In the genomic region with DNA sequence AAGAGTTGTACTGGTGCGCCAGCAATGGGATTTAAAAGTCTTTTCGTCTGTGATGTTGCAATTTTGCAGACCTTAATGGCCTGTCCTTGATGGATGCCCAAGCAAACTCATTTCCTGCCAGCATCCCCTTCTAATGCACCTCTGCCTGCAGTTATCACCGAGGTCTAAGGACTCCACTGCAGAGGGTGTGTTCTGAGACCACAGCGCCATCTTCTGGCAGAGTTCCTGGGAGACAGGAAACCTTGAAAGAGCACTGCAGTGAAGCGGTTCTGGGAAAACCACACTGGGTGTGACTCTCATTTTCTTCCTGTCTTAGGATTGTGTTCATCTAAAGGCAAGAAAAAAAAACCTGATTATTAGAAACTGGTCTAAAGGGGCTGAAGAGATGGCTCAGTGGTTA, we compare ENCODE assay signal across 9 mouse cellular contexts. TPM values are rescaled to one million over a fixed set of nuclear protein-coding genes. Genes with fewer than 3 reads are reported as not detected.
DNase-seq lines count a peak whose midpoint lies in the region; ATAC-seq and TF ChIP-seq lines count a peak whose summit lies in the region.
"Had no signal": no experiment of that assay in that cellular context is flagged by ENCODE, and none has a peak within 500 bp of the region (broad histone marks: within the 10 kb centered on the region; RNA-seq: fewer than 3 reads in every experiment).

No protein-coding gene starts in this region.

- no peak for TF ChIP-seq POLR2A in heart, adult 2 months (IDR thresholded peaks at IDR 0.05; ENCODE audit: insufficient read depth, low read depth, low read length)

- no peaks in the 10 kb centered on the region for H3K9me3 ChIP-seq in E14TG2a.4 (ENCODE audit: low read length)
- no peaks in the 10 kb centered on the region for H3K9me3 ChIP-seq in lung, embryonic 15.5 days
- H3K9me3 ChIP-seq: heart, embryonic 13.5 days had no signal

- no peak overlapping the region for H3K4me3 ChIP-seq in E14TG2a.4 (replicated peaks; ENCODE audit: low read length)
- H3K4me3 ChIP-seq in heart, adult 2 months, result no peak overlapping the region
- H3K4me3 ChIP-seq in lung, embryonic 15.5 days, result no peak overlapping the region
- H3K4me3 ChIP-seq: heart, embryonic 13.5 days had no signal

- DNase-seq in adrenal gland, adult 8-10 months, result peak; percentile 50
- DNase-seq in embryo, embryonic 11.5 days (ENCODE audit: low read depth, low spot score), result peak; percentile 53
- DNase-seq in heart, adult 2 months, result peak; percentile 38 to 67
- DNase-seq in layer of hippocampus, adult 8-10 months (ENCODE audit: low spot score in 2 of 2), result peak; percentile 29 to 72
- peak; percentile 48 for DNase-seq in ovary, postnatal 14 days (ENCODE audit: low spot score)

- no peaks in the 10 kb centered on the region; the same call in 1 of the 2 replicates for H3K27me3 ChIP-seq in E14TG2a.4 (ENCODE audit: insufficient read depth, low read length)
- H3K27me3 ChIP-seq in heart, adult 2 months (ENCODE audit: control insufficient read depth, insufficient read depth, low read length), result no peaks in the 10 kb centered on the region
- no peaks in the 10 kb centered on the region for H3K27me3 ChIP-seq in lung, embryonic 15.5 days
- H3K27me3 ChIP-seq: heart, embryonic 13.5 days had no signal

- no peaks in the 10 kb centered on the region for H3K36me3 ChIP-seq in E14TG2a.4 (ENCODE audit: insufficient read depth, low read length)
- H3K36me3 ChIP-seq in heart, adult 2 months (ENCODE audit: control insufficient read depth, insufficient read depth, low read length), result no peaks in the 10 kb centered on the region
- H3K36me3 ChIP-seq in lung, embryonic 15.5 days, result no peaks in the 10 kb centered on the region
- H3K36me3 ChIP-seq: heart, embryonic 13.5 days had no signal

- H3K79me2 ChIP-seq in heart, adult 2 months (replicated peaks; ENCODE audit: control insufficient read depth, insufficient read depth, low read length), result no peaks in the 10 kb centered on the region; the same call in 1 of the 2 replicates

- no peak overlapping the region for H3K4me2 ChIP-seq in lung, embryonic 15.5 days
- H3K4me2 ChIP-seq: heart, embryonic 13.5 days had no signal

- intact Hi-C loops in heart, adult 2 months (cut with DNase I), result loop anchor here (1.0 kb wide), 1 partner anchor 121 kb away; no protein-coding TSS in a partner anchor

- 48% methylated on average over 5 of the region's 5 CpGs for WGBS in heart, adult 2 months
- WGBS in lung, embryonic 15.5 days, result 31% methylated on average over 5 of the region's 5 CpGs

- no peak overlapping the region for H3K9ac ChIP-seq in heart, adult 2 months (ENCODE audit: low read depth, low read length)
- H3K9ac ChIP-seq in lung, embryonic 15.5 days, result no peak overlapping the region
- H3K9ac ChIP-seq: heart, embryonic 13.5 days had no signal

- peak; percentile 60 for TF ChIP-seq CTCF in E14TG2a.4 (conservative IDR thresholded peaks at IDR 0.05; ENCODE audit: low read length)
- TF ChIP-seq CTCF in heart, adult 2 months (IDR thresholded peaks at IDR 0.05), result peak; percentile 64

- ATAC-seq in lung, embryonic 15.5 days (ENCODE audit: borderline replicate concordance, extremely low read depth, low FRiP score, low TSS enrichment), result peak; percentile 57; the same call in 1 of the 2 replicates
- ATAC-seq in erythroid progenitor cell, adult 5-6 weeks (replicated peaks; ENCODE audit: low FRiP score, poor library complexity, severe bottlenecking), result no peak

- 0 out of 2 replicates have a peak, but pooled peaks have one; percentile 16 for TF ChIP-seq EP300 in heart, adult 2 months (IDR thresholded peaks at IDR 0.05; ENCODE audit: insufficient read depth, low read depth, low read length)

- H3K27ac ChIP-seq in heart, adult 2 months, result no peak overlapping the region
- no peak overlapping the region for H3K27ac ChIP-seq in lung, embryonic 15.5 days
- H3K27ac ChIP-seq: heart, embryonic 13.5 days had no signal

- peaks cover under 1% of the 10 kb centered on the region; the same call in 1 of the 2 replicates for H3K4me1 ChIP-seq in E14TG2a.4 (replicated peaks; ENCODE audit: low read depth, low read length)
- H3K4me1 ChIP-seq in heart, adult 2 months (ENCODE audit: control insufficient read depth, insufficient read depth, low read length), result no peaks in the 10 kb centered on the region
- H3K4me1 ChIP-seq in lung, embryonic 15.5 days, result no peaks in the 10 kb centered on the region
- H3K4me1 ChIP-seq: heart, embryonic 13.5 days had no signal

RNA-seq across cellular contexts. Expression of a gene that starts 53.0 kb away (rescaled TPM):
- total RNA-seq in adrenal gland, adult 8-10 months (2022), result 10 to 100 TPM; 42.5 to 55.4 (median 46.6) TPM
- total RNA-seq in heart, adult 2 months (2021), result 100 to 1,000 TPM; 269 to 290 TPM
- polyA plus RNA-seq in heart, adult 2 months (2012; rRNA removed), result 96.1 and 155 TPM in 2 replicates
- 100 to 1,000 TPM; 710 to 787 (median 750) TPM for total RNA-seq in layer of hippocampus, adult 8-10 months (2022)
- polyA plus RNA-seq in lung, embryonic 15.5 days (2015; fragmentation: Nextera tagmentation; extraction: Ambion mirVana), result 11.5 and 13.4 TPM in 2 replicates
- not detected in 2 replicates for total RNA-seq in erythroid progenitor cell, adult 5-6 weeks (2015; ENCODE audit: low replicate concordance)
- 0.90 and 1.2 TPM in 2 replicates for total RNA-seq in erythroid progenitor cell, adult 5-6 weeks (2017; ENCODE audit: low replicate concordance)

Comparison
In these comparisons a context has a peak if more than half of its experiments do, and no peak if none do; other contexts are left out.
1. RNA of a gene that starts 53.0 kb away (total RNA-seq): 710 to 787 TPM in layer of hippocampus, adult 8-10 months, 269 to 290 TPM in heart, adult 2 months and 42.5 to 55.4 TPM in adrenal gland, adult 8-10 months; 0.90 to 1.2 TPM in erythroid progenitor cell, adult 5-6 weeks; every median in the first group is over 10 times any median in the second.
2. Peak in every context shown above with its lines, with median percentiles within 50 percentile points of each other: DNase-seq.